Mouse (Mus musculus): ENCODE data around the gene March7.

Gene March7

GRCm38 (mm10) chr2:60285107-60285617, 75.5 kb downstream of the March7 start:
- no peak for DNase-seq (ENCODE audit: low spot score)

GRCm38 (mm10) chr2:60288606-60289005, 78.9 kb downstream of the March7 start:
- no peak for DNase-seq (ENCODE audit: low spot score)

GRCm38 (mm10) chr2:60289451-60289850, 79.8 kb downstream of the March7 start:
- no peak for DNase-seq (ENCODE audit: low spot score)

GRCm38 (mm10) chr2:60291381-60291780, 81.7 kb downstream of the March7 start:
- no peak for DNase-seq (ENCODE audit: low spot score)

- no peak for DNase-seq (ENCODE audit: low spot score)
Measured at GRCm38 (mm10) chr2:60298266-60298665, 88.6 kb downstream of the March7 start.

GRCm38 (mm10) chr2:60299323-60299722, 89.6 kb downstream of the March7 start:
- DNase-seq (ENCODE audit: low spot score) = no peak

All from urinary bladder, postnatal 14 days (tissue).